Mouse (Mus musculus) megakaryocyte, embryonic 14.5 days (primary cell): Measurements from ENCODE around the gene Lce3a.

Experiments
- FLI1 ChIP-seq: IDR thresholded peaks from 2 replicates; pipeline ENCODE4 v1.6.1; 2012; ENCODE audit warnings: low read length, inconsistent platforms, mixed read lengths
- GATA1 ChIP-seq: IDR thresholded peaks from 3 replicates; pipeline ENCODE4 v1.6.1; 2012; ENCODE audit warnings: mixed read lengths, low read length, inconsistent platforms, borderline replicate concordance

- TF ChIP-seq FLI1 (no peak), GATA1 (no peak)
These were observed 40.7 kb upstream of the Lce3a start, which contains the start of gene Lce3e for GRCm38 (mm10) chr3:92966761-92967160.
